Mouse (Mus musculus): ENCODE results near the gene Hspe1. TPM values are rescaled to one million over a fixed set of nuclear protein-coding genes. Genes with fewer than 3 reads are reported as not detected.
A peak's percentile ranks its signal among the peaks of the same experiment; 100 is the strongest.
"Not testable (repeated sequence)": the region's sequence is repeated elsewhere in the genome, so short reads cannot be mapped to it uniquely, and the experiment has no call there.

Hspe1 gene
- total RNA-seq, 2 experiments from 2014 or later: 88.8 to 95.2 TPM

GRCm38 (mm10) chr1:55079677-55080076 lies 8.3 kb upstream of the Hspe1 start:
- no peak for DNase-seq (ENCODE audit: low spot score in 2 of 2)

GRCm38 (mm10) chr1:55082106-55082505 lies 5.8 kb upstream of the Hspe1 start:
- DNase-seq (ENCODE audit: low spot score in 2 of 2): no peak

- DNase-seq (ENCODE audit: low spot score in 2 of 2): no peak
Measured at GRCm38 (mm10) chr1:55085781-55086366, 2.1 kb upstream of the Hspe1 start.

- DNase-seq (ENCODE audit: low spot score in 2 of 2): no peak
Measured at GRCm38 (mm10) chr1:55086868-55087400, 998 bp upstream of the Hspe1 start.

GRCm38 (mm10) chr1:55087401-55087904 lies 479 bp upstream of the Hspe1 start:
- DNase-seq (ENCODE audit: low spot score in 2 of 2): no peak

- no peak for DNase-seq (ENCODE audit: low spot score in 2 of 2)
Measured at GRCm38 (mm10) chr1:55088611-55089497, 922 bp downstream of the Hspe1 start.

GRCm38 (mm10) chr1:55089498-55090064 lies 1.6 kb downstream of the Hspe1 start:
- no peak for DNase-seq (ENCODE audit: low spot score in 2 of 2)

- DNase-seq (ENCODE audit: low spot score in 2 of 2): no peak
Measured at GRCm38 (mm10) chr1:55092056-55092455, 4.1 kb downstream of the Hspe1 start.

GRCm38 (mm10) chr1:55092469-55092868 lies 4.5 kb downstream of the Hspe1 start:
- no peak for DNase-seq (ENCODE audit: low spot score in 2 of 2)

- no peak for DNase-seq (ENCODE audit: low spot score in 2 of 2)
Measured at GRCm38 (mm10) chr1:55106919-55107585, 19.1 kb downstream of the Hspe1 start.

GRCm38 (mm10) chr1:55107644-55108043 lies 19.7 kb downstream of the Hspe1 start:
- DNase-seq (ENCODE audit: low spot score in 2 of 2): no peak

GRCm38 (mm10) chr1:55108473-55108872 lies 20.5 kb downstream of the Hspe1 start:
- no peak for DNase-seq (ENCODE audit: low spot score in 2 of 2)

GRCm38 (mm10) chr1:55109066-55109766 lies 21.3 kb downstream of the Hspe1 start:
- no peak for DNase-seq (ENCODE audit: low spot score in 2 of 2)

- no peak for DNase-seq (ENCODE audit: low spot score in 2 of 2)
Measured at GRCm38 (mm10) chr1:55123046-55123445, 35.1 kb downstream of the Hspe1 start.

- no peak for DNase-seq (ENCODE audit: low spot score in 2 of 2)
Measured at GRCm38 (mm10) chr1:55123561-55123960, 35.6 kb downstream of the Hspe1 start.

GRCm38 (mm10) chr1:55124136-55124535 lies 36.2 kb downstream of the Hspe1 start:
- DNase-seq (ENCODE audit: low spot score in 2 of 2): not testable (repeated sequence)

- DNase-seq (ENCODE audit: low spot score in 2 of 2): no peak
Measured at GRCm38 (mm10) chr1:55129716-55130115, 41.8 kb downstream of the Hspe1 start.

- DNase-seq (ENCODE audit: low spot score in 2 of 2): no peak
Measured at GRCm38 (mm10) chr1:55130190-55130916, 42.4 kb downstream of the Hspe1 start.

- peak; percentile 94 to 96 for DNase-seq (ENCODE audit: low spot score in 2 of 2)
Measured at GRCm38 (mm10) chr1:55130943-55131401, 43.0 kb downstream of the Hspe1 start, which contains the start of gene Mob4. Gene Mob4 (plus strand): TSS chr1:55131231.

All from left cerebral cortex, adult 18-20 months (tissue).